Mouse (Mus musculus): ENCODE measurements around the gene Cyfip2. TPM values are rescaled to one million over a fixed set of nuclear protein-coding genes. Genes with fewer than 3 reads are reported as not detected.

Cyfip2 gene
- polyA plus RNA-seq, 1 experiment = 3.2 TPM

DNA sequence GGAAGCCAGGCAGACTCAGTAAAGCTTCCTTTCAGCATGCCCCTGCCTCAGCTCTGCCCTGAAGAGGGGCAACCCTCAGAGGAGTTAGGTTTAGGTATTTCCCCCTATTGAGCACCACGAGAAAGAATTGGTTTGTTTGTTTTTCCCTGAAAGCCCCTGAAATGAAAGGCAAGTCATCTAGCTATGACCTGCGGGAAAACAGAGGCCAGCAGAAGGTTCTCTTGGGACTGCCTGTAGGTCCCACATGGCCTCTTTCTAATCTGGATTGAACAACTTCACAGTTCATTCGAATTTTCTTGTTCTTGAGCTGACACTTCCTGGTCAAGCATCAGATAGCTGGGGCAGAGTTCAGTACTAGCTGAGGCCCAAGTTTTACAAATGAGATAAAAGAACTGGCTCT lies 100.8 kb downstream of the Cyfip2 start:
- no peaks in the 10 kb centered on the region for H3K9me3 ChIP-seq
- H3K4me1 ChIP-seq = 0 out of 2 replicates have a peak, but pooled peaks cover 2% of the 10 kb centered on the region
- no peak overlapping the region for H3K4me3 ChIP-seq (replicated peaks)
- H3K36me3 ChIP-seq (replicated peaks; ENCODE audit: low read length) = peaks cover 48% of the 10 kb centered on the region
- H3K27me3 ChIP-seq (replicated peaks) = no peaks in the 10 kb centered on the region
- no peak for TF ChIP-seq FLI1 (IDR thresholded peaks at IDR 0.05; ENCODE audit: low read length)
- no peak for TF ChIP-seq GATA1 (IDR thresholded peaks at IDR 0.05; ENCODE audit: borderline replicate concordance, low read length)

DNA sequence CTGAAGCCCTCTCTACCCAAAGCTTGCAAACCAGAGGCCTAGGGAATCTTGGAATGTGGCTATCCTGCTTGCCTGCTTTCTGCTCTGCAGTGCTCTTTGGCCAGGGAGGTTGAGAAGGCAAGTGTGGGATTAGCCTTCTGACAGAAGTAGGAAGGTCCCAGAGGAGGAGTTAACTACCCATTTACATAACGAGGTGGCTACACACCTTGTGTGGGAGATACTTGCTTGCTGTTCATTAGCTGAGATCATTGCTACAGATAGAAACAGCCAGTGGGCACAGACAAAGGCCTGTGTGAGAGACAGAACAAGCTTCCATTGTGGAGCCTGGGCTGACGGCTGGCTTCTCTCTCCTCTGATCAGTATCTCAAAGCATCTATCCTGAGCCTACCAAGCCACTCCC lies 102.8 kb downstream of the Cyfip2 start:
- Histone ChIP-seq H3K4me3 (replicated peaks) (no peak overlapping the region), H3K9me3 (no peaks in the 10 kb centered on the region), H3K4me1 (no peaks in the 10 kb centered on the region), H3K27me3 (replicated peaks) (no peaks in the 10 kb centered on the region), H3K36me3 (replicated peaks; ENCODE audit: low read length) (peaks cover 66% of the 10 kb centered on the region)
- TF ChIP-seq FLI1 (IDR thresholded peaks at IDR 0.05; ENCODE audit: low read length) (no peak), GATA1 (IDR thresholded peaks at IDR 0.05; ENCODE audit: borderline replicate concordance, low read length) (no peak)

DNA sequence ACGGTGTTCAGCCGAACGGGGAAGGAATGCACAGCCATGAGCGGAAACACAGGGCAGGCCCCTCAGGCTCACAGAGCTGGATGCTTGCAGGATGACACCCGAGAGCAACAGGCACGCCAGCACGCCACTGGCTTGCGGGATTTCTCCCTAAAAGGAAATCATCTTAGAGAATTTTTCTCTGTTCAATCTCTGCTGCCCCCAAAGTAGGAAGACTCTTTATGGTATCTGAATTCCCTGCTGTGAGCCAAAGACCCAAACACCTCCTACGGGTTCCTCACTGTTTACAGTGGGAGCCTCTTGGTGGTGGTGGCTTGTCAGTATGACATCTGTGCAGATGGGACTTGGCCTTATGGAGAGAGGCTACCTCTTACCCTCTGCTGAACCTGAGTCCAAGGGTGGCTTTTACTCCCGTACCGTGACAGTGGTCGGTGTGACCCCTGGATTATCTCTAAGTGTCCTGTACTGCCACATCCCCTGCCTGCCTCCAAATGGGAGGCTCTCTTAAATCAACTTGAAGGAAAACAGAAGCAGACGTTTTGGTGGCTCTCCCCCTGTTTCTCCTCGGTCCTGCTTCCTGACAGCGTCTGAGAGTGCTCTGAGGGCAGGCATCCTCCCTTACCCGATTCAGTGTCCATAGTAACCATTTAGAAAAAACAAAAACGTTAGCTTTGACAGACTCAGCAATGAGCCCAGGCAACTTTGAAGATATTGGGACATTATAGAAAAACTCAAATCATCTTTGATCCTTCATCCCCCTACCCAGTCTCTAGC lies 106.8 kb downstream of the Cyfip2 start:
- TF ChIP-seq FLI1 (IDR thresholded peaks at IDR 0.05; ENCODE audit: low read length) (no peak), GATA1 (IDR thresholded peaks at IDR 0.05; ENCODE audit: borderline replicate concordance, low read length) (no peak)
- Histone ChIP-seq H3K9me3 (no peaks in the 10 kb centered on the region), H3K36me3 (replicated peaks; ENCODE audit: low read length) (peaks cover 67% of the 10 kb centered on the region), H3K27me3 (replicated peaks) (no peaks in the 10 kb centered on the region), H3K4me1 (no peaks in the 10 kb centered on the region), H3K4me3 (replicated peaks) (no peak overlapping the region)

DNA sequence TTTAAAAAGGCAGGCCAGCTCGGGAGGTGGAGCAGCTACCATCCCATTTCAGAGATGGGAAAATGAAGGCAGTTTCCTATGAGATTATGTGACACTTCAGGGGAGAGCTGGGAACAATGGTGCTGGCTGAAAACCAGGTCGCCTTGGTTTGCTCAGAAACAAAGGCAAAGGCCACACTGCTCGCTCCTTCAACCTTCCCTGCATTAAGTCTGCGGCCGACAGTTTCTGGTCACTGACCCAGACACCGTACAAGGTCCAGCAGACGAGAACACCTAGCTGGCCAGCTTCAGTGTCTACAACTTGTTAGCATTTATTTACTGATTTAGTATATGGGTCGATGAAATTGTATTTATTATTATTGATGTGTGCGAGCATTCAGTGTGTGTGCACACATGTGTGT lies 107.8 kb downstream of the Cyfip2 start:
- TF ChIP-seq GATA1 (IDR thresholded peaks at IDR 0.05; ENCODE audit: borderline replicate concordance, low read length) (no peak), FLI1 (IDR thresholded peaks at IDR 0.05; ENCODE audit: low read length) (no peak)
- Histone ChIP-seq H3K36me3 (replicated peaks; ENCODE audit: low read length) (peaks cover 77% of the 10 kb centered on the region), H3K4me1 (no peaks in the 10 kb centered on the region), H3K4me3 (replicated peaks) (no peak overlapping the region), H3K9me3 (no peaks in the 10 kb centered on the region), H3K27me3 (replicated peaks) (no peaks in the 10 kb centered on the region)

DNA sequence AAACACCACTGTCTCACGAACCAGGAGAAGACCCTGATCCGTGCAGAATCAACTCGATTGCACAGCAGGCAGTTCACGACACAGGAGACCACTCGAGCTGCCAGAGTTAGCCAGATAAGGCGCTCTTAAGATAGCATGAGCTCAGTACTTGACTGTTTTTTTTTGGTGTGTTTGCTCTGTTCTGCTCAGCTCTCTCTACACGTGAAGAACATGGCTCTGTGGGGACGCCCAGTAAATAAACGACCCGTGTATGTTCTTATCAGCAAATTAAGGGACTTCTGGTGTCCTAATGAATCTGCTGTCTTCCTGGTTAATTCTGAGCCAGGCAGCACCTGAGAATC lies 110.1 kb downstream of the Cyfip2 start:
- H3K9me3 ChIP-seq = no peaks in the 10 kb centered on the region
- no peaks in the 10 kb centered on the region for H3K4me1 ChIP-seq
- H3K4me3 ChIP-seq (replicated peaks) = no peak overlapping the region
- peaks cover 81% of the 10 kb centered on the region for H3K36me3 ChIP-seq (replicated peaks; ENCODE audit: low read length)
- no peaks in the 10 kb centered on the region for H3K27me3 ChIP-seq (replicated peaks)
- TF ChIP-seq FLI1 (IDR thresholded peaks at IDR 0.05; ENCODE audit: low read length) (no peak), GATA1 (IDR thresholded peaks at IDR 0.05; ENCODE audit: borderline replicate concordance, low read length) (no peak)

DNA sequence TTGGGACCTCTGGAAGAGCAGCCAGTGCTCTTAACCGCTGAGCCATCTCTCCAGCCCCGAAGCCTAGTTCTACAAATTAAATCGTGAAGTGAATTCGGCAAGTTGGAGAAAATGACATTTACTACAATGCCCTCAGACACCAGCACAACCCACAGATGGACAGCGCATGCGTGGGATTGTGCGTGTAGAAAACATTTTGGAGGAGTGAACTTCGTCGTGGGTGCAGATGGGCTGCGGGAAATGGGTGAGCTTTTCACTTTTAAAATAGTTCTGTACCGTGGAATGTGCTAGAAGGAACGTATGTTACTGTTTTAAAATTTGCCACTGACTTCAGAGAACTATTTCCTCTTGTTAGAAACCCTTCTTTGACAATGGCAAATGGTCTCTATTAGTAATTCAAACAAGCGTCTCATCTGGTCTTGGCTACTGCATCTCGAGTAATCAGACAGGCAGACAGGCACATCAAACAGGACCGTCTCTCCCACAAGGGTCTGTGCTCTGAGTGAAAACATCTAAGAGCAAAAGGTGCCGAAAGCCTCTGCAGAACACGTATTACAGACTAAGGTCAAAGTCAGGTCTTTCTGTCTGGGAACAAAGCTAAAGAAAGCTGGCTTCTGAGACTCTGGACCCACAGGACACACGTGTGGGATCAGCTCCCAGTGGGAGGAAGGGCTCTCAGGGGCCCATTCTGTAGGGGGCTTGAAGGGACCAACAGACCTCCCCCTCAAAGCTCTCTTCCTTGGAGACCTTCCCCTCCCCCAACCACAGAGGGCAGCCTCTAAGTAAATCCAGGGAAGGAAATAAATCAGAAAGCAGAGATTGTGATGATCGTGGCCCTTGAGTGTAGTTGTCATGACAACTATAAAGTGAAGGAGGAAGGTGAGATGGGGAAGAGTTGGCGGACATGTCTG lies 110.8 kb downstream of the Cyfip2 start:
- H3K36me3 ChIP-seq (replicated peaks; ENCODE audit: low read length) = peaks cover 78% of the 10 kb centered on the region

DNA sequence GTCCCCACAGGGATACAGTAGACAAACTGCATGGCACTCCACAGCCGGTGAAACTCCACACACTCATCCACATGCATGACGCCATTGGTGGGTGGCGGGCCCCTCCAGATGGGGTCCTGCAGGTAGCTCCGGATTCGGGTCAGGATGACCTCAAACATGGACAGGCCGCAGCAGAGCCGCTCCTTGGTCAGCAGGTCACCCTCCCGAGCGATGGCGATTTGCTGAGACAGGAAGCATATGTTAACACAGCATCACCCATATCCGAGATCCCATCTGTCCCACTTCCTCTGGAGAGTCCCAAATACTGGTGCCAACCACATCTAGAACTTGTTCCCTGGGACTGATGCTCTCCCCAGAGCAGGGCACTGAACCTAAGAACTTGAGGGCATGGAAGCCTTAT lies 112.0 kb downstream of the Cyfip2 start:
- Histone ChIP-seq H3K4me3 (replicated peaks) (no peak overlapping the region), H3K27me3 (replicated peaks) (no peaks in the 10 kb centered on the region), H3K9me3 (no peaks in the 10 kb centered on the region), H3K4me1 (peaks cover 7% of the 10 kb centered on the region), H3K36me3 (replicated peaks; ENCODE audit: low read length) (peaks cover 76% of the 10 kb centered on the region)
- TF ChIP-seq GATA1 (IDR thresholded peaks at IDR 0.05; ENCODE audit: borderline replicate concordance, low read length) = no peak
- TF ChIP-seq FLI1 (IDR thresholded peaks at IDR 0.05; ENCODE audit: low read length) = no peak

More for the DNA sequence above, 110.8 kb downstream of the Cyfip2 start:
- no peaks in the 10 kb centered on the region for H3K9me3 ChIP-seq
- H3K4me1 ChIP-seq = no peaks in the 10 kb centered on the region
- no peaks in the 10 kb centered on the region for H3K27me3 ChIP-seq (replicated peaks)
- H3K4me3 ChIP-seq (replicated peaks) = no peak overlapping the region
- TF ChIP-seq GATA1 (IDR thresholded peaks at IDR 0.05; ENCODE audit: borderline replicate concordance, low read length) (no peak), FLI1 (IDR thresholded peaks at IDR 0.05; ENCODE audit: low read length) (no peak)

DNA sequence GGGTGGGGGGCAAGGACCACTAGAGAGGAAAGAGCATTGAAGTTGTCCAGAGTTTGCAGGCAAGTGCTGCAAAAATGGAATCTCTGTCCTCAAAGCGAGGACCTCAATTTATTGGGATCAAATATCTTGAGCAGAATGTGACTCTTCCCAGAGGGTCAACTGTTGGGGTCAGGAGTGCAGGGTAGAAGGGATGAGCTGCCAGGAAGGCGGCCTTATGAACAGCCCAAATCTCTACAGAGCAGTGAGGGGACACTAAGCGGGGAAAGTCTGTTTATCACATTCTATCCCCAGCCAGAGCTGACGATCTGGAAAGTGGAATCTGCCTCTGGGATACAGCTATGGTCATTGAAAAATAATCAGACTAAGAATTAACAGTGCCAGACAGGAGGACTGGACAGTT lies 118.5 kb downstream of the Cyfip2 start:
- Histone ChIP-seq H3K36me3 (replicated peaks; ENCODE audit: low read length) (peaks cover 37% of the 10 kb centered on the region), H3K4me3 (replicated peaks) (no peak overlapping the region)
- TF ChIP-seq GATA1 (IDR thresholded peaks at IDR 0.05; ENCODE audit: borderline replicate concordance, low read length) (no peak), FLI1 (IDR thresholded peaks at IDR 0.05; ENCODE audit: low read length) (no peak)

DNA sequence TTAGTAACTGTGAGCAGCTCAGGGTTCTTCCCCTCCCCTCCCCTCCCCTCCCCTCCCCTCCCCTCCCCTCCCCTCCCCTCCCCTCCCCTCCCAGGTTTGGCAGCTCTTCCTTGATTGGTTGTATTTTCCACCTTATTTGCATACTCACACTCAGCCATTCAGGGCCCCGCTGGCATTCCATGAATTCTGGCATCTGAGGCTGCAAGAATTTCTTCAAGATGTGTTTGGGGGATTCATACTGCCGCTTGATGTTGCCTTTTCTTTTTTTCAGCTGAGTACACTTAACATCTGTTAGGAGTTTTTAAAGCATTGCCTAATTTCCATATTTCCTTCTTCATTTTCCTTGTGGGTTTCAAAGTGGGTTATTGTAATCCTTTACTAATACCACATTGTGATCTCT lies 124.4 kb downstream of the Cyfip2 start:
- no peaks in the 10 kb centered on the region for H3K36me3 ChIP-seq (replicated peaks; ENCODE audit: low read length)
- no peaks in the 10 kb centered on the region for H3K4me1 ChIP-seq
- no peaks in the 10 kb centered on the region for H3K9me3 ChIP-seq
- H3K4me3 ChIP-seq (replicated peaks) = no peak overlapping the region
- H3K27me3 ChIP-seq (replicated peaks) = peaks cover 1% of the 10 kb centered on the region
- TF ChIP-seq FLI1 (IDR thresholded peaks at IDR 0.05; ENCODE audit: low read length) = no peak

More for the DNA sequence above, 118.5 kb downstream of the Cyfip2 start:
- Histone ChIP-seq H3K27me3 (replicated peaks) (no peaks in the 10 kb centered on the region), H3K4me1 (peaks cover 9% of the 10 kb centered on the region), H3K9me3 (no peaks in the 10 kb centered on the region)

DNA sequence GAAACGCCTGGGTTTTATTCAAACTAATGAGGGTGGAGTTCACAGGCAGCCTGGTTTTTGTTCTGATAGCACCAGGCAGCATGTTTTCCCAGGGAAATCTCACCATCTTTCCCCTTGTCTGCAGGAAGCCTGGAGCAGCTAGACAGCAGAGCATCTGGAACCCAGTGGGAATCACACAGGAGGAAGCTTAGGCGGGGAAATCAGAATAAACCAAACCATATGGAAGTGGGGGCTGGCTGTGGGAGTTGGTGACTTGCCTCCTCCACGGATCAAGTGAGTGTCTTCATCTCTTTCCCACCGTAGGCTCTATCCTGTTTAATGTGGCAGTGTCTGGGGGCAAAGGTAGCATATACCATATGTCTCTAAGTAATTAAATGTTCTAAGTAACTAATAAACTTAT lies 127.2 kb downstream of the Cyfip2 start:
- Histone ChIP-seq H3K9me3 (no peaks in the 10 kb centered on the region), H3K4me3 (replicated peaks) (no peak overlapping the region), H3K4me1 (no peaks in the 10 kb centered on the region), H3K27me3 (replicated peaks) (peaks cover 3% of the 10 kb centered on the region), H3K36me3 (replicated peaks; ENCODE audit: low read length) (no peaks in the 10 kb centered on the region)
- no peak for TF ChIP-seq FLI1 (IDR thresholded peaks at IDR 0.05; ENCODE audit: low read length)
- TF ChIP-seq GATA1 (IDR thresholded peaks at IDR 0.05; ENCODE audit: borderline replicate concordance, low read length) = no peak
